Mouse (Mus musculus): ENCODE measurements around the gene Mex3a.

The Mex3a gene

GRCm38 (mm10) chr3:88532299-88532674 lies at the start of gene Mex3a:
TSS of gene Mex3a (plus strand) at chr3:88532395.
- no peak for DNase-seq (ENCODE audit: low spot score in 2 of 2)

GRCm38 (mm10) chr3:88483141-88483540 lies 49.1 kb upstream of the Mex3a start:
- no peak for DNase-seq (ENCODE audit: low spot score in 2 of 2)

DNA sequence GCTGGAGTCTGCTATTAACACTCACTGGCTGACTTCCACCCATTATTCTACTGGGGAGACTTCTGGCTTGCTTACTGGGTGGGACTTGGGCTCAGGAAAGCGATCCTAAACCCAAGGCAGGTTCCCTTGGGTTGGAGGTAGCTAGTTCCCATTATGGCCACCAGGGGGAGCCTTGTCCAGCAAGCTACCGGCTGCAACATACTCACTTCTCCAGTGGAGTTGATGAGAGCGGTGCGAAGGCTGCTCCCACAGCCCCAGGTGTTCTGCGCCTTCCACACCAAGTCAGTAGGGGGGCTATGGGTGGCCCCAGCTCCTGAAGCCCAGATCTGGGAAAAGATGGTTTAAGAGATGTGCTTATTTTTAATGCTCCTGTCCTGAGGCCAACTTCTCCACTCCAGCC lies 48.6 kb upstream of the Mex3a start:
- DNase-seq (ENCODE audit: low spot score in 2 of 2) = peak in 1 of 2 experiments; percentile 49

GRCm38 (mm10) chr3:88484597-88485316 lies 47.4 kb upstream of the Mex3a start:
- no peak for DNase-seq (ENCODE audit: low spot score in 2 of 2)

GRCm38 (mm10) chr3:88486043-88486442 lies 46.2 kb upstream of the Mex3a start:
- no peak for DNase-seq (ENCODE audit: low spot score in 2 of 2)

GRCm38 (mm10) chr3:88486887-88487286 lies 45.3 kb upstream of the Mex3a start:
- DNase-seq (ENCODE audit: low spot score in 2 of 2) = no peak

DNA sequence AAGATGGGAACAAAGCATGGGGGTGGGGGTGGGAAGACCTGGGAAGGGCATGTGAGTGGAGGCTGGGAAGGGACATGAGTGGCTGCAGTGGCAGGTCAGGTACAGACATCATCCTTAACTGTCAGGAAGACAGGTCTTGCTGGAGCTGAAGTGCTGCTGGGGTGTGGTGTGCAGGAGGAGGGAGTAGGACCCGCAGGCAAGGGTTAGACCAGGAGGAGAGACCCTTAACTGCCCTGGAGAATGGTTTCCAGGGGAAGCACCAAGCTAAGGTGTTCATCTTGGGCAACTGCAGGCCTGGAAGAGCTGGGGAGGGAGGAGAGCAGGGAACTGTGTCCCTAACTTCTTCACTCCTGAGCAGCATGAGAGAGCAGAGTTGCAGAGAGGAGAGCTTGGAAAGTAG lies 44.8 kb upstream of the Mex3a start:
- no peak for DNase-seq (ENCODE audit: low spot score in 2 of 2)

GRCm38 (mm10) chr3:88493706-88494582 lies 38.3 kb upstream of the Mex3a start:
- no peak for DNase-seq (ENCODE audit: low spot score in 2 of 2)

GRCm38 (mm10) chr3:88494836-88495628 lies 37.2 kb upstream of the Mex3a start:
- no peak for DNase-seq (ENCODE audit: low spot score in 2 of 2)

GRCm38 (mm10) chr3:88495741-88496415 lies 36.3 kb upstream of the Mex3a start:
- no peak for DNase-seq (ENCODE audit: low spot score in 2 of 2)

DNA sequence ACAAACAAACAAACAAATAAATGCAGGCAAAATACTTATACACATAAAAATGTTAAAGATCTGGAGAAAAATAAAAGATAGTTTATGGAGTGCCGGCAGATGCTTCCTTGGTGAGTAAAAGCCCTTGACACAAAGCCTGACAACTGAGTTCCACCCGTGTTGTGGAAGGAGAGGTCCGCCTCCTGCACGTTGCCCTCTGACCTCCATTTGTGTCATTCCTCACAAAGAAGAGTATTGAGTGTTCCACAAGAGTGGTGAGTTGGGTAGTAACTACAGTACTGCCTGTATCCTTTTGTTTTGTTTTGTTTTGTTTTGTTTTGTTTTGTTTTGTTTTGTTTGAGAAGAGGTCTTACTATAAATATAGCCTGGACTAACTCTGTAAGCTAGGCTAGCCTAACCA lies 32.6 kb upstream of the Mex3a start:
- no peak for DNase-seq (ENCODE audit: low spot score in 2 of 2)

DNA sequence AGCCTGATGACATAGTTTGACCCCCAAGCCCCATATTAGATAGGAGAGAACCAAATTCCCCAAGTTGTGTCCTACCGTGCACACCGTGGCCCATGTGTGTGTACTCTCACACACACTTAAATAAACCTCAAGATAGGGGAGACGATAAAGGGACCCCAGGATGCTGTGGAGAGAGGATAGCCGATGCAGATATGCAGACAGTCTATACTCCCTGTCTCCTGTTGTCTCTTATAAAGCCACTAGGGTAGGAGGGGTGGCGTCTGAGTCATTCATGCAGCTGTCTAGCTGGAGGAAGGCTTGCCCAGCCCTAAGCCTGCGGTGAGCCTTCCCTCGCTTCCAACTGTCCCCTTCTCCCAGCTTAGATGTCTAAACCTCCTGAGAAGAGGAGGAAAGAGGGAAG lies 32.1 kb upstream of the Mex3a start:
- DNase-seq (ENCODE audit: low spot score in 2 of 2) = no peak

DNA sequence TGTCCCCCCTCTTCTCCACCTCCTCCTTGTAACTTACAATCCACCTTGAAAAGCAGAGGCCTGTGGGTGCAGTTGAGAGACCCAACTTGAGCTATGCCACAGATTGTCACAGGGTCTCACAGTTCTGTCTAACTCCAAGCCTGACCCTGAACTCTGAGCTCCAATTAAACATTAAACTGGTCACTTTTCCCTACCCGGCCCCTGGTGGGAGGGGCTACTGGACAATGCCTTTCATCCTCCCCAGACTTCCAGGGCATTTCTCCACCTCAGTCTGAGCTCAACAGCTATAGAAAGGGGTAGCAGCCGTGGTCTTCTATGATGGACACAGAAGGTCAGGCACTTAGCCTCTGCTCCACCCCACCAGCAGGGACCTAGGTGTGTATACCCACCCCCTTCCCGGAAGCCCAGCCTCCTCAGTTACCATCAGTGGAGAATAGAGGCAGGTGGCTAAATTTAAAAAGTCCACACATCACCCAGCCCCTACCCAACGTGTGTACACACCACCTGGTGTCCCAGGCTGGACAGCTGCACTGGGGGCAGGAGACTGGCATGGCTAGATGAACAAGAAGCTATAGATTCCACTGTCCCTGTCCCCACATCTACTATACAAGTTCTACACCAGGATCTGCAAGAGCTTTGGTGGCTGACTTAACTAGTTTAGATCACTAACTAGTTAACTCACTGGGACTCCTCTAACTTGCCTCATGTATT lies 31.4 kb upstream of the Mex3a start:
- no peak for DNase-seq (ENCODE audit: low spot score in 2 of 2)

DNA sequence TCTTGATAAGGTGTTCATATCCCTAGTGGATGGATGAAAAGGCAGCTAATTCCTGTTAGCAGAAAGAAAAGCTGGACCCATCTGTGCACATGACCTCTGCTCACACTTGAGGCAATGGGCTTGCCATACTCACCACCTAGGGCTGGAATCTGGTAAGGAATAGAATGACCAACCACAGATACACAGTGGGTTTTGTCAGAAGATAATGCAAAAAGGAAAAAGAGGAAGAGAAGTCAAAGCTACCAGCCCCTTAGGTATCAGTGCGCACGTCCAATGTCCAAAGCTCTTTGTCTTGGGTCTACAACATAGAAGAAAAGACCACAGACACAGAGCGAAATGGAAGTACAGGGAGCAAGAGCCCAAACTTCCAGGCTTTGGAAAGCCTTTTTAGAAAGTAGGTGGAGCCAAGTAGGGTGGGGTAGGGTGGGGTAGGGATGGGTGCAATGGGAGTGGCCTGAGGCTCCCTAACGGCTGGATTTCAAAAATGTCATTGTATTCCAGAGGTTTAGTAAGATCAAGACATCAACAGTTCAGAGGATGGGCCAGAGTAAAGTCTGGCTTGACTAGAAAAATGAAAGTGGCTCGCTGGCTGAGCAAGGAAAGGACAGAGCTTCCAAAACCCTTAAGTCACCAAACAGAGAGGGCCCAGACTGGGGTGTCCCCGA lies 30.7 kb upstream of the Mex3a start:
- no peak for DNase-seq (ENCODE audit: low spot score in 2 of 2)

- no peak for DNase-seq (ENCODE audit: low spot score in 2 of 2)
These were observed 30.1 kb upstream of the Mex3a start for GRCm38 (mm10) chr3:88502031-88502571.

DNA sequence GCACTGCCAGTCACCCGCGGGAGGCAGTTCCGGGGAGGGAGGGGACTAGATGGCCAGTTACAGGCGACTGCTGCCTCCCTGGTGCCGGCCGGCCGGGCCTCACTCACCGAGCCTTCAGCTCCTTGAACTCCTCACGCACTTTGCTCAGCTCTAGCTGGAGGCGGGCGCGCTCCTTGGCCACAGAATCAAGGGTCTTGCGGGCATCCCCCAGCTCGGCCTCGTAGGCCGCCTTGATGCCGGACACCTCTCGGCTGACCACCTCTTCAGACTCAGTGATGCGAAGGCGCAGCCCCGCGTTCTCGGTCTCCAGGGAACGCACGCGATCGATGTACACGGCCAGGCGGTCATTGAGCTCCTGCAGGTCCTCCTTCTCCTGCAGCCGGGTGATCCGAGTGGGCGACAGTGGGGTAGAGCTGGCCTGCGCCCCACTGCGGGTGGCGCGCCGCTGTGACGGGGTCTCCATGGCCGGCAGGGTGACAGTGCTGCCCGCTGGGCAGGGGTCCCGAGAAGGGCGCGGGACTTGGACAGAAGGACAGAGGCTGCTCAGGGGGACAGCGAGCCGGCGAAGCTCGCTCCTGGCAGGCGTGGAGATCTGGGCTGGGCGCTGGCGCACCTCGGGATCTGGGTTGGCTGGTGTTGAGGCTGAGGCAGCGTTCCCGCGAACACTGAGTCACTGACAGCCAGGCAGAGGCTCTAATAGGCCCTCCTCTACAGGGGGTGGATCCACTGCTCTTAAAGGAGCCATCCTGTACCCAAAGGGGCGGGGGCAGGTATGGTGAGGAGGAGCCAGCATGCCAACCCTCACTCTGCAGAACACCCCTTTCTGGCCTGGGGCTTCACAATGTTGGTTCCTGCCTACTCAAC lies 29.3 kb upstream of the Mex3a start:
- peak; percentile 89 to 91 for DNase-seq (ENCODE audit: low spot score in 2 of 2)

- peak in 1 of 2 experiments; percentile 33 for DNase-seq (ENCODE audit: low spot score in 2 of 2)
These were observed 28.7 kb upstream of the Mex3a start for GRCm38 (mm10) chr3:88503505-88503863.

DNA sequence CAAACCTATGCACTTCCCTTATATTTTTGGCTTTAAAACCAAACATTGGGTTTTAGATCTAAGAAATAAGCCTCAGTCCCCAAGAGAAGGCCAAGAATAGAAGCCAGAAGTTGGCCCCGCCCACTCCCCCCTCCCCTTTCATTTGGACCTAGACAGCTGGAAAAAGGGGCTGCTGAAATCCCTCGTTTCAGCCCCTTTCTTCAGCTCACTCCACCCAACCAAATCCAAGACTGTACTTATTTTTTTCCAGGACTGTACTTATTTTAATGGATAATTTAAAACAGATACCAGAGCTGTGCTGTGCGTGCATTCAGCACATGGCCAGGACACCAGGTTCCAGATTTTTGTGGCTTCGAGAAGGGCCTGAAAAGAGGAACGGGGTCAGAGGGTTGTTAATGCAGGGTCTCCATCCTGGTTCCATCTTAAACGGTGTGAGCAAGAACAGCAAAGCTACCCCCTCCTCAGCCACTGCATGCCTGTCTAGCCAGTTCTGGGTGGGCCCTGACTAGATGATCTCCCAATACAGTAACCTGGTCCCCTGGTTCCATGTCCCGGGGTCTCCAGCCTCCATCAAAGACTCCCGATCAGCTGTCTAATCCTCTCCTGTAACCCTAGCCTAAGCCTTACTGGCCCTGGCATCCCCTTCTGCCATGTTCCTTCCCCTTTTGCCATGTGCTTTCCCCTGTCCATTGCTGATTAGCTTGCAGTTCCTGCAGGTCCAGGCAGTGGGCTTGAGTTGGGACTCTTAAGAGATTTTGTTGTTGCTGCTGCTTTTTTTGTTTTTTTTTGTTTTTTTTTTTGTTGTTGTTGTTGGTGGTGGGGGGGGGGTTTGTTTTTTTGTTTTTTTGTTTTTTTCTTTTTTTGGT lies 28.1 kb upstream of the Mex3a start:
- DNase-seq (ENCODE audit: low spot score in 2 of 2) = no peak
